Mouse (Mus musculus): ENCODE data around the gene Ttll8. TPM values are rescaled to one million over a fixed set of nuclear protein-coding genes. Genes with fewer than 3 reads are reported as not detected.

Ttll8 gene
- not detected for total RNA-seq (2021)
- long read RNA-seq, experiment 1: 0 reads
- long read RNA-seq, experiment 2: 0 reads

DNA sequence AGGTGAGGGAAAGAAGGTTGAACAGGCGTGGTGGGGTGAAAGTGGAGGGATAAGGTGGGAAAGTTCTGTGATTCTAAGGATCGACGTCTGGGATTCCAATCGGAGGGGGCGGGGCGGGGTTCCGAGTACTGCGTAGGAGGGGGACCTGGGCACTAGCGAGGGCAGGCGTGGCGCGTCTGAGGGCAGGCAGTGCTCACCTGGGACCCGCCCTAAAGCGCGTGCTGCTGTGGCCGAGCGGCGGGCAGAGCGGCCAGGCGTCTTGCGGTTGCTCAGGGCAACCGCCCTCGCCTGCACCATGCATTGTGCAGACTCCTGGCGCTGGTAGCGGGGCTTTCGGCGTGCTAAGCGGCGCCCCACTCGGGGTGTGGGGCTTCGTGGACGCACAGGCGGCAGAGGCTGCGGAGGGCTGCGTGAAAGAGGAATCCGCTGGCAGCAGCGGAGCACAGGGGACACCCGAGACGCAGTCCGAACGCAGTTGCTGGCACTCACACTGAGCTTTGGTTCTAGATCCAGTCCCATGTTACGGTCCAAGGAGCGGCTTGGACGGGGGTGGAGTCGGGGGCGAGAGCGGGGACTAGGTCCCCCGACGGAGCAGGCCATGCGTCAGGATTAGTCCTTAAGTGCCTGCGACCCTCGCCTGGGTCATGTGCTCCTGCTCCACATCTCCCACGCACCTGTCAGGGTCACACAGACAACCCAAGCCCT lies at the start of gene Ttll8:
Gene Ttll8, minus strand, starts transcription at position 51 of the 705 bp plus-strand sequence.
- DNase-seq: no peak

DNA sequence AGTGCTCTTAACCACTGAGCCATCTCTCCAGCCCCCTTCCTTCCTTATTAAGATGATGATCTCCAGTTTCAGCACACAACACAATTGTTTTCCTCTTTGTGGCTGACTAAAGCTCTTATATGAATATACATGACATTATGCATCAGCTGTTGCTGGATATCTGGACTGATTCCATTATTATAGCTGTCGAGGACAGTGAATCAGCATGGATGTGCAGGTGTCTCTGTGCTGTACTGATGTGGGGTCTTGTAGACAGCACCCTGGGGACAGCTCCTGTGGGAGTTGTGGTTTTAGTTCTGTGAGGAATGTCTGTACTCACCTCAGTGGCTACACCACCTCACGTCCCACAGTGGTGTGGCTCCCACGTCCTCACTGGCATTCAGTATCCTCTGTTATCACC lies 47.0 kb upstream of the Ttll8 start:
- no peak for DNase-seq

DNA sequence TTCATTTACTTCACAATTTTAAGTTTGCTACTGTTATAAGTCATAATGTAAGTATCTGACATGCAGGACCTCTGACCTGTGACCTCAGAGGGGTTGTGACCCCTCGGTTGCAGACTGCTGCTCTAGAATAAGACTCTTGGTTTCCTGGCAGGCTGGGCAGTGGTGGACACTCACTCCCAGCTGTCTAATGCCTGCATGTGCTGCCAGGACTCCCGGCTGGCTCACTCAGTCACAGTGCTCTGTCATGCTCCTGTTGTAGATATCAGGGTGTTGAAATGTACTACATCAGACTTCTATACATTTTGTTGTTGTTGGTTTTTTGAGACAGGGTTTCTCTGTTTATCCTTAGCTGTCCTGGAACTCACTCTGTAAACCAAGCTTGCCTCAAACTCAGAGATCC lies 46.1 kb upstream of the Ttll8 start:
- DNase-seq: no peak

DNA sequence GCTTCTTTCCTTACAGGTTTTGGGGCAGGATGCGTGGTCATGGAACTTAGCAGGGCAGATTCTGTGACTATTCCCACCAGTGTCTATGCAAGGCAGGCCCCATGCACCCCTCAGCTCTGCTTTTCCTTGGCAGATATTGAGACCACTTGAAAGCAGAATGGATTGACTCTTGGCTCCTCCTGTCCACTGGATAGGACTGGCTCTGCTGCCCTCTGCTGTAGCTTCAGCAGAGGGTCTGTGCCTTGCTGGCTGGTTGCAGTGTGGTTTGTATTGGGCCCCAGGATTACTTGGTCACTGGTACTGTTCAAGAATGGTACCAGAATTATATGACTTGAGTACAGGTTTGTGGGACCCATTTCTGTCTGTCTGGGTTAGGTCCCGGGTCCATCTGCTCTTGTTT lies 44.9 kb upstream of the Ttll8 start:
- no peak for DNase-seq

DNA sequence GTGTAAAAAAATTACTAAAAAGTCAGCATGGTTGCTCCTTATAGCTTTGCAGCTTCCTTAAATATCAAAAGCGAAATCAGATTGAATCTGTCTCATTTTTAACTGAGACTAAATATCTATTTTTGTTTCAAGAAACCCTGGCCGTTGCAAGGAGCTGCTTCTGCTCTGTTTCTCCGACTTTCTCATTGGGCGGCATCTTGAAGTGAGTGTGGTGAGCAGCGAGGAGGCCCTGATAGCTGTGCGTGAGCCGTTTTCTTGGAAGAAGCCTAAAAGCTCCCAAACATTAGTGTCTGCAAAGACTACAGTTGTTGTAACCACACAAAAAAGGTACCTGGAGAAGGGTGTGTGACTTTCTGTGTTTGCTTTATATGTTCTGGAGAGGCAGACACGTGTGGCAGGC lies 44.4 kb upstream of the Ttll8 start:
- no peak for DNase-seq

DNA sequence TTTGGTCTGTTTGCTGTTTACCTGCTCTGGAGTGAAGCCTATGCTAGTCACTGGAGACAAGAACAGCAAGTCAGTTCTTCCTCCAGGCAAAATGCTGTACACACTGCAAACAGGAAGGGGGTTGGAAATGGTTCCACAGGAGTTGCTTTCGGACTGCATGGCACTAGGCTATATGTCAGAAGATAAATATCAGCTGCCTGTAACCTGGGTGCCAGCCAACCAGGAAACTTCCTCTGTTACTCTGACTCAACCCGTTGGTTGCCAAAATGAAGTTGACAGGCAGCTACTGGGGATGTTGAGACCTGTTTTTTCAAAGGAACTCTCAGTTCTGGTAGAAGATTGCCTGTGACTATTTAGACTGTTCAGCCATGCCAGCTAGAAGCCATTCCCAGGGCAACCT lies 35.0 kb upstream of the Ttll8 start:
- no peak for DNase-seq

DNA sequence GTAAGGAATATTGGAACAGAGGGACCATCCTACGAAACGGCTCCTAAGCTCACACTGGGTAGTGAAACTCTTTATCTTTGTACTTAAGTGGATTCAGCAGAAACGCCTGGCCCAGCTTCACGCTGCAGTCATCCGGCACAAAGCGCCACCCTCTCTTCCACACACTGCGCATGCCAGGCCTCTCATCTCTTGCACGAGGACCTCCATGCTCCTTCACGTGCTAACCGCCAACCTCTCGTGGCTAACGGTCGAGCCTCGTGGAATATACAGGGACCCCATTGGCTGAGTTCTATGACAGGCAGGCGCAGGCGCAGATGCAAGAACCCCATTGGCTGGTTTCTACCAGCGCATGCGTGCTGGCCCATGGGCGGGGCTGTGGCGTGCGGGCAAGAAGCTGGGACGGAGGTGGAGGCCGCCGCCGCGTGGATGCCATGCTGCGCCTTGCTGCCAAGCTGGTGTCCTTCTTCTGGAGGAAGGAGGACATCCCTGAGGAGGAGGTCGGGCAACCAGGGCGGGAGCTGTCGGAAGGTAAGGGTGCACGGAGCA lies 28.4 kb upstream of the Ttll8 start, which contains the start of gene Mov10l1:
Gene Mov10l1, plus strand, starts transcription at position 376 of the 546 bp plus-strand sequence.
- no peak for DNase-seq

DNA sequence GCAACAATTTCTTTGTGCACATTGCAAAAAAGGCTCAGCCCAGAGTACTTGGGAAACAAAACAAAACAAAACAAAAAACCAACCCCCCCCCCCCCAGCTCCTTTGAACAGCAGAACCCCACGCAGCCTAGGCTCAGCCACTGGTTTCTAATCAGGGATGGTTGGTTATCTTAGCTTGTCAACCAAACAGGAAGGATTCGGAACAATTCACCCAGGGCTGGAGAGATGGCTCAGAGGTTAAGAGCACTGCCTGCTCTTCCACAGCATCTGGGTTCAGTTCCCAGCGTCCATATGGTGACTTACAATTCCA lies 24.9 kb upstream of the Ttll8 start:
- no peak for DNase-seq

DNA sequence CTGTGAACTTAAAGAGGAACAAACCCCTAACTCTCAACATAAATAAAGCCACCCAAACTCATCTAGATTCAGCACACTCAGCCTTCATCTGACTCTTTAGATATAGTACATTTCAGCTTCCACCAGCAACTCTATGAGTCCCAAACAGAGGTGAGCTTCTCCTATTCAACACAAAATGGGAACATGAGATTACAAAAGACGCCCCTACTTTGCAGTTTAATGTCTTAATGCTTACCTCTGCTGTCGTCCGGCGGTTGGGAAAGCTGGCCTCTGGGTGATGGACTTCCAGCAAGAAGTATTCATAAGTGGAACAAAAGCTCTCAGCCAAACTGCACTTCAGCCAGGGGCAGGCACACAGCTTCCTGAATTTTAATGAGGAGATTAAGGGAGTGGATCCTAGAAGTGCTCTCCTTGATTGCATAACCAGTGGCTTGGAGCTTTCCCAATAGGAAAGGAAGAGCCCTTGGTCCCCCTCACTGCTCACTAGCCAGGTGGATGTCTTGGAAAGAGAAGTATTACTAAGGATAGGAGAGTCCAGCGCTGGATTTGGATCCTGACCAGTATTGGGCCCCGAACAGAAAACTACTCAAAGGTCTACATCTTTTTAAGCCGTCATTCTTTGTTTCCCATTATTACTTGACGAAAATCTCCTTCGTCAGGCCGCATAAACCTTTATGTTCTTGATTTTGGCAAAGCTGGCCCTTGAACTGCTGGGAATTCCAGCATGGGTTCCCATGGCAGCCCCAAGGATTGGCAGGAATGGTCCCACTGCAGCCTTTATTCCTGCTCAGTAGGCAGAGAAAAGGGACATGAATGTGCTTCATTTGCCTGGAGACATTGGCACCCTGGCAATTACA lies 24.3 kb upstream of the Ttll8 start, which contains the start of gene Mlc1:
Gene Mlc1, minus strand, starts transcription at position 727 of the 857 bp plus-strand sequence.
- DNase-seq: no peak

DNA sequence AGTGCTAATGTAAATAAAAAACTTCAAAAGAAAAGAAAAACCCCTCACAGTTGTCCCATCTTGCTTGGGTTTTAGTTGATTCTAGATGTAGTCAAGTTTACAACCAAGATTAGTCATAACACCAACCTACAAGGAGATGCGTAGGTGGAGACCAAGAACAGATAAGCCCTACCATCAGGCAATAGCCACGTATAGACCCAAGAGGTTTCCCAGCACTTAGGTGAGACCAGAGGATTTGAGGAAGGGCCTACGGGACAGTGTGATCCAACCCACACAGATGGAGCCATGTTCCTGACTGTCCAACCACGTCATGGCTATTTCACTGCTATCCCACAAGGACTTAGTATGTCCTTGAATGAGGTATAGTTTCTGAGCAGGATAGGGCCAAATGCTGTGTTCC lies 18.1 kb upstream of the Ttll8 start:
- DNase-seq: no peak

DNA sequence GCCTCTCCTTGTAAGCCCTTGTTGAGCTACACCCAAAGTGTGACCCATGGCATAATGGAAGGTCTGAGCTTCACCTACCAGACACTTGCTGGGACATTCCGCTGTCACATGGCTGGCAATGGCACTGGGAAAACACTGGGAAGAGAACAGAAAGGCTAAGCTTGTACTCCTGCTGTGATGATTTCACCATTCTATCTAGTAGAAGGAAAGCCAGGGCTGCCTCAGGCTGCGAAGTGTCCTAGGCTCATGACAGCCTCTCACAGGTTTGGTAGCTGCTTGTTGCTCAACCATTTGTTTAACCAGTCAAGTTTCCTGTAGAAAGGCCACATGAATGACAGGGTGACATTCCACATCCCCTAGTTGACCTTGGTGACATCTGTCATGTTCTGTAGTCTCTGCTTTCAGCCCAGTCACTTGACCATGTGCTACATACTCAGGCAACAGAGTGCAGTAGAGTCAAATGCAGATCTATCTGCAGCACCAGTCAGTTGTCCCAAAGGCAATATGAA lies 9.9 kb upstream of the Ttll8 start:
- no peak for DNase-seq

DNA sequence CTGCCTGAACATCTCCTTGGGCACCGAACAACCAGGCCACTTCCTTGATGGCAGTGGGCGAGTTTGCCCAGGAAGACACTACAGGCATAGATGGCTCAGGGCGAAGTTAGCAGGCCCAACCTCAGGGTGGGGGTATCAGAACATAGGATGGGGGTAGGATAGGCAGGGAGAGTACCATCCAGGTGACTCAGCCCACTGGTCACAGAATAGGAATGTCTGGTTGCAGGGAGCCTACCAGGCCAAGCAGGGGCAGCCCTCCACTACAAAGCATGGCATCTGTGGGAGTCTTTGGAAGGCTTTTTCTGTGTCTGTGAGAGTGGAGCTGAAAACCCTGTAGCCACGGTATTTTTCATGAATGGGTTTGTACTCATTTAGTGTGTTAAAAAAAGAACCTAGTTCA lies 3.3 kb upstream of the Ttll8 start:
- no peak for DNase-seq

DNA sequence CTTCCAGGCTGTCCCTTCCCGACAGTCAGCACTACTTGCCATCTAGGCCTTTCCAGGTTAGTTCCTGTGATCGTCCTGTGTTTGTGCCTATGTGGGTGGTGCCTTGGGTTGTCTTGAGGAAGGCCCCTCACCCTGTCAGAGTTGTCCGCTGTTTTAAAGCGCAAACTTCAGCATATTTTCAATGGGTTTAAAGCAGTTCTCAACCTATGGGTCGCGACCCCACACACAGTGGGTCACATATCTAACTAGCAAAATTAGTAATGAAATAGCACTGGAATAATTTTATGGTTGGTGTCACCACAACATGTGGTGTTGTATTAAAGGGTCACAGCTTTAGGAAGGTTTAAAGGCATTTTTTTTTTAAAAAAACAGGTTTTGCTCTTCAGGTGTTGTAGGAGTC lies 1.1 kb upstream of the Ttll8 start:
- no peak for DNase-seq

DNA sequence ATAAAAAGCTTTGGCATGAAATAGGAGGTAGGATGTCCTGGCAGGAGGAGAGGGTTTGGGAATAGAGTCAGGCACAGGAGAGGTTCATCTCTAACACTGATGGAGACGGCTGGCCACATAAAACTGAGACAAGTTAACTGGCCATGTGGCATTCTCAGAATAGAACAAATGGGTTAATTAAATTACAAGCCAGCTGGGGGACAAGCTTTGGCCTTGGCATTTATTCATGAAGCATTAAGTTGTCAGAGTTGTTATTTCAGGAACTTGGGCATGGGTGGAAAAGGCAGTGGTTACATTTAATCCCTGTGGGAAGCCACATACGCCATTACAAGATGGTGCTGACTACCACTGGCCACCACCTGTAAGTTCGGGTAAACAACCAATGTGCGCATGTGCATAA lies 3.0 kb downstream of the Ttll8 start:
- no peak for DNase-seq

DNA sequence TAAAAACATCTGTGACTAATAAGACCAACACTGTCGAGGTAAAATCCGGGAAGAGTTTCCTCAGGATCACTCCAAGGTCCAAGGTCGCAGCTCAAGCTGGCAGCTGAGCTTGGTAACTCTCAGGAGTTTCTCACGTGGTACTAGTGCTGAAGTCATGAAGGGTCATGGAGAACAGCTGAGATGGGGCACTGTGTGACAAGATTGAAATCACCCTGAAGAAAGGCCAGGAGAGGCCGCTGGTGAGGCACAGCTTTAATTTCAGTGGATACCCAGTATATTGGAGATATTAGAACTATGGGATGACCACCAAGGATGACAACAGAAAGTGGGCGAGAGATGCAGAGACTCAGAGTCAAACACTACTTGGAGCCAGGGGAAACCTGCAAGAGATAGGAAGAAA lies 7.4 kb downstream of the Ttll8 start:
- DNase-seq: no peak

DNA sequence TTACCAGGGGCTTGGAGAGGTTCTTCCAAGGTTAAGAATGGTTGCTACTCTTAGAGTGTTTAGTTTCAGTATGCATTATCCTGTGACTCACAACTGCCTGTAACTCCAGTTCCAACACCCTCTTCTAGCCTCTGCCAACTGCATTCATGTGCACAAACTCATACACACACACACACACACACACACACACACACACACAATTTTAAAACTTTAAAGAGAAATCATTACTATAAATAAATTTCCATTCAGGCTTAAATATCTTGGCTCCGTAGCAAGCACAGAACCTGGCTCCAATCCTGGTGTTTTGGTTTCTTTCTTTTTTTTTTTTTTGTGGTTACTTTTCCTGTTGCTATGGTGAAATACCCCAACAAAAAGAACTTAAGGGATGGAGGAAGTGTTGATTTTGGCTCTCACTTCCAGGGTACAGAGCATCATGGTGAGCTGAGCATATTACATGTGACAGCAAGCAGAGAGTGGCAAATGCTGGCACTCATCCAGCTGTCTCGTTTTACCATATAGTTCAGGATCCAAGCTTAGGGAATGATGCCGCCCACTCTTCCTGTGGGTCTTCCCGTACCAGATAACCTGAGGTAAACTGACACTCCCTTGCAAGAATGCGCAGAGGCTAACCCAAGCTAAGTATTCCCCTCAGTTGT lies 10.2 kb downstream of the Ttll8 start:
- no peak for DNase-seq

DNA sequence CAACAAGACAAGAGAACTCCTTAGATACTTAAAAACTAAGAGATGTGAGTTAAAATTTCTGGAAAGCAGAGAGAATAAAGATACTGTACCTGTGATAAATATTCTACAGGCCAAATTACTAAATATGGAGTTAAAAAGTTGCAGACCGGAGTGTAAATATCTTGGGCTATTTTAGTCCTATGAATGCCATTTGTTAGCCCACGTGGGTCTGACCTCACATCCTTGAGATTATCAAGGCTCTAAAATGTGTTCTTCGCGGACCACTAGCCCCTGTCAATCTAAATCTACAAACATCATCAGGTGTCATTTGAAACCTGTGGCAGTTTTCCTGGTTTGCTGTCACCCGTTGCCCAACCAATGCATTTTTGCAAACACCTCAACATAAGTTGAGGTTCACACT lies 11.4 kb downstream of the Ttll8 start:
- no peak for DNase-seq

DNA sequence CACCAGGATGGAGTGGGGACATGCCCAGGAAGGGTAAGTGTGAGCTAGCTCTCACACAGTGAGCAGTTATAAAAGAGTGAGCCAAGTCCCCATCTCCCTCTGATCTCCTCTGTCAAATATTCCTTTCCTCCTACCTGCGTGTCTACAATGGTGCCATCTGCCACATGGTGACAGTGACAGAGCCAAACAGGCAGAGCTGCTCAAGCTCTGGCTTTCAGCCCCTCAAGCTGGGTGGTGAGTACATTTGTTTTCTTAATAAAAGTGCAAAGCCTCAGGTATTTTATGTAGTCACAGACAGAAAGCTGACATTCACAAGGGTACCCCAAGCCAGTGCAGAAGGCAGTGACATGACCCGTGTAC lies 16.9 kb downstream of the Ttll8 start:
- DNase-seq: no peak

DNA sequence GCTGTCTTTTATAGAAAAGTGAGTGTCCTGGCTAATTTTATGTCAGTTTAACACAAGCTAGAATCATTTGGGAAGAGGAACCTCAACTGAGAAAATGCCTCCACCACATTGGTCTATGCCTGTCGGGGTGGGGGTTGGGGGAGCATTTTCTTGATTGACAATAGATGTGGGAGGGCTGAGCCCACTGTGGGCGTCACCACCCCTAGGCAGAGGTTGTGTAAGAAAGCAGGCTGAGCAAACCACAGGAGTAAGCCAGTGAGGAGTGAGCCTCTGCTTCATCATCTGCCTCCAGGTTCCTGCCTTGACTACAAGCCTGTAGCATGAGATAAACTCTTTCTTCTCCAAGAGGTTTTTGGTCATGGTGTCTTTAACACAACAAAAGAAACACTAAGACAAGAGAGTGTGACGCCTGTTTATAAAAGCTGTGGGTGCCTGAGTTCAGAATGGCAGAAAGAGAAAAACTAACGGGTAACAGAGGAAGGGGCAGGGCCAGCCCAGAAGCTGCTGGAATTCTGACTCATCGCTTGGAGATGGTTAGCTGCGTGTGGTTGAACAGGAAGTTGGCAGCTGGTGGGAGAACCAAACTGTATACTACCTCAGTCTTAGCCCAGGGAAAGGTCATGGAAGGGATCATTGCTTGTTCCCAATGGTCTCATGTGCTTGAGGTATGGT lies 17.5 kb downstream of the Ttll8 start:
- no peak for DNase-seq

DNA sequence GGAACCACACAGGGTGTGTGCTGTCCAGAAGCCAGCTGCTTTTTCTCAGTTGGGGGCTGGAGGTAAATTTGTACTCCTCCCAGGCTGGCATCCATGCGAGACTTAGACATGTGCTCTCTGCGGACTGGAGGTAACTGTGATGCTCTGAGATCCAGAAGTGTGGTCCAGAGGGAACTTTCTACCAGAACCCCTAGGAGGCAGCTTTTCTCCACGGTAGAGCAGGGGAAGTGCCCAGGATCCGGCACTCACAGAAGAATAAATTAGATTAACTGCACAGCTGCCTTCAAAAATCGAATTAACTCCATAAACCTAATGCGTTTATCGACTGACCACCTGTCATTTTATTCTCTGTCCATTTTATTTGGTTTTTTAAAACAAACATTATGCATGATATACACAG lies 20.1 kb downstream of the Ttll8 start:
- no peak for DNase-seq

DNA sequence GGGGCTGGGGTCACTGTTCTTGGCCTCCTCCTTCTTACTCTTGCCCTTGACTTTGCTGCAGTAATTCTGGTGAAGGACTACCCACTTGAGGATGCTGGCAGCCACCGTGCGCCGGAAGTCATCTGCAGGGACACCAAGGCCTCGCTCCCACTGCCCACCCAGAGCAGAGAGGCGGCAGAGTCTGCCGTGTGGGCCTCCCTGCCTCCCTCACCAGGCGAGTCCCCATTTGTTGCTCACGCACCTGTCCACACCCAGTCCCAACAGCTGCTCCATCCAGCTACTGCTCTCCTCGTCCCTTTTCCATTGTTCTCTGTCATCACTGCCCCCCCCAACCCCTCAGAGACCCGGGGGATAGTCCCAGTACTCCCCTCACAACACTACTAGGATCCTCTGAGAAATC lies 21.6 kb downstream of the Ttll8 start:
- DNase-seq: no peak

DNA sequence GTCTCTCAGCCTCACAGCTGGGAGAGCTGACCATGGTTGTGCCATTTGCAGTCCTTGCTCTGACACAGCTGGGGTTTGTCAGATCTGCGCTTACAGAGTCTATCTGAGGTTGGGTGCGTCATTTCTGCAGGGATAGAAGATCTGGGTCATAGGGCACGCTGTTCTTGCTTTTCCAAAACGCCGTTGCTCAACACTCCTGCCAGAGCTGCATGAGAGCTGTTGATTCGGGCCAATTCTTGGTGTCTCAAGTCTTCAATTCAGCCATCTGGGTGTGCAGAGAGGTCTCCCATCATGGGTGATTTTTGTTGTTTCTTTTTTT lies 32.3 kb downstream of the Ttll8 start:
- DNase-seq: no peak
